Mouse (Mus musculus) lung, embryonic 14.5 days (tissue): ENCODE results near the gene Dock4. TPM values are rescaled to one million over a fixed set of nuclear protein-coding genes. Genes with fewer than 3 reads are reported as not detected.
A peak's percentile ranks its signal among the peaks of the same experiment; 100 is the strongest.
"Not testable (repeated sequence)": the region's sequence is repeated elsewhere in the genome, so short reads cannot be mapped to it uniquely, and the experiment has no call there.

ENCODE experiments used
- ATAC-seq: fragments of 200-750 bp; cut with Nextera tagmentation; 2 replicates; pipeline ENCODE4 v1.8.0; 2017; ENCODE audit warnings: mild to moderate bottlenecking, moderate TSS enrichment, moderate library complexity; ENCODE audit not compliant: insufficient read depth
- DNase-seq: peaks from one replicate; pipeline ENCODE4 v3.0.0-alpha.2; 2015
- H3K27ac ChIP-seq: fragments of 300-500 bp; sonication (generic); 2 replicates; pipeline ENCODE4 v1.5.1; 2014; ENCODE audit warnings: low read depth, mild to moderate bottlenecking, moderate library complexity
- H3K27me3 ChIP-seq: fragments of 300-500 bp; sonication (generic); 2 replicates; pipeline ENCODE4 v1.6.1; 2014; ENCODE audit warnings: low read length, control low read depth; ENCODE audit not compliant: insufficient read depth
- H3K36me3 ChIP-seq: fragments of 300-500 bp; sonication (generic); 2 replicates; pipeline ENCODE4 v1.6.1; 2014; ENCODE audit warnings: control low read depth; ENCODE audit not compliant: insufficient read depth
- H3K4me1 ChIP-seq: fragments of 300-500 bp; sonication (generic); 2 replicates; pipeline ENCODE4 v1.6.1; 2014; ENCODE audit warnings: antibody characterized with exemption, control low read depth; ENCODE audit not compliant: insufficient read depth
- H3K4me2 ChIP-seq: fragments of 300-500 bp; sonication (generic); 2 replicates; pipeline ENCODE4 v1.6.1; 2014; ENCODE audit warnings: mild to moderate bottlenecking
- H3K4me3 ChIP-seq: fragments of 300-500 bp; sonication (generic); 2 replicates; pipeline ENCODE4 v1.5.1; 2014; ENCODE audit warnings: low read depth, low read length
- H3K9ac ChIP-seq: fragments of 300-500 bp; sonication (generic); 2 replicates; pipeline ENCODE4 v1.6.1; 2014
- H3K9me3 ChIP-seq: fragments of 300-500 bp; sonication (generic); 2 replicates; pipeline ENCODE4 v1.6.1; 2016; ENCODE audit warnings: low read depth, low read length, control low read depth
- CTCF ChIP-seq: IDR thresholded peaks from 2 replicates; pipeline ENCODE4 v1.5.1; 2016; ENCODE audit warnings: antibody characterized with exemption, low read depth
- WGBS: fragments of 180-500 bp; shearing (Covaris S2); extraction: QIAGEN DNeasy Blood & Tissue Kit; methylation state at CpG from one replicate; pipeline ENCODE4 v1.1.7; 2014; 5-methylcytosine and 5-hydroxymethylcytosine counted together
- polyA plus RNA-seq: library from polyadenylated mRNA; unstranded; fragments of >200 nt; fragmentation: Nextera tagmentation; extraction: Ambion mirVana; gene quantifications from 2 replicates; pipeline ENCODE4 v1.2.1, GENCODE M21; 2014

The Dock4 gene
- polyA plus RNA-seq, 1 experiment from 2014 or later = 28.9 TPM

DNA sequence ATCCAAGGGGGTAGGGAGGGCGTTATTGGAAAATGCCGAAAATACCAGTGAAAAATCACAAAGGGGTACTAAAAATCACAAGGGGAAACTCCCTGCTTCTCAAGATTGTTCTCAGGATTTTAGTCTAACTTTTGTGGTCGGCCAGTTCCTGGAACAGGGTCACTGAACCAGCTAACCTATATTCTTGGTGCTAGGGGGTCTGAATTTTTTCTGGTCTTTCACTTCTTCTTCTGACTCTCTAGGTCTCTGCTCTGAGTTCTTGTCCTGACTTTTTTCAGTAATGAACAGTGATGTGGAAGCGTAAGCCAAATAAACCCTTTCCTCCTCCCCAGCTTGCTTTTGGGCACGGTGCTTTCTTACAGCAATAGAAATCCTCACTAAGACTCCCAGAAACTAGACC, 424.6 kb downstream of the Dock4 start:
- WGBS = 90% methylated on average over 5 of the region's 5 CpGs
- ATAC-seq (no peak), DNase-seq (no peak)
- Histone ChIP-seq H3K36me3 (no peaks in the 10 kb centered on the region), H3K4me2 (no peak overlapping the region), H3K9ac (no peak overlapping the region), H3K9me3 (no peaks in the 10 kb centered on the region), H3K27me3 (no peaks in the 10 kb centered on the region), H3K27ac (no peak overlapping the region), H3K4me3 (no peak overlapping the region), H3K4me1 (no peaks in the 10 kb centered on the region)
- TF ChIP-seq CTCF = no peak

DNA sequence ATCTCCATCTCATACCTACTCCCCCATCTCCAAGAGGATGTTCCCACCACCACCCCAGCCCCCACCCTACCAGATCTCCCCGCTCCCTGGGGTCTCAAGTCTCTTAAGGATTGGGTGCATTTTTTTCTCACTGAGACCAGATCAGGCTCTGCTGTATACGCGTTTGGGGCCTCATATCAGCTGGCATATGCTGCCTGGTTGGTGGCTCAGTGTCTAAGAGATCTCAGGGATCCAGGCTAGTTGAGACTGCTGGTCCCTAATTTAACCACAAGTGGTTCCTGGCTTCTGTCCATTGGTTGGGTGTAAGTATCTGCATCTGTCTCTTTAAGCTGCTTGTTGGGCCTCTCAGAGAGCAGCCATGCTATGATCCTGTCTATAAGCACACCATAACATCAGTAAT, 427.0 kb downstream of the Dock4 start:
- H3K27ac ChIP-seq = no peak overlapping the region
- WGBS = 100% methylated on average over 3 of the region's 3 CpGs
- no peak for ATAC-seq
- H3K36me3 ChIP-seq = no peaks in the 10 kb centered on the region
- no peaks in the 10 kb centered on the region for H3K4me1 ChIP-seq
- no peak overlapping the region for H3K4me2 ChIP-seq
- no peaks in the 10 kb centered on the region for H3K9me3 ChIP-seq
- no peak overlapping the region for H3K9ac ChIP-seq
- no peak for TF ChIP-seq CTCF
- H3K27me3 ChIP-seq = no peaks in the 10 kb centered on the region
- no peak for DNase-seq
- no peak overlapping the region for H3K4me3 ChIP-seq

GRCm38 (mm10) chr12:40873267-40873666, 427.5 kb downstream of the Dock4 start:
- H3K4me2 ChIP-seq, H3K4me3 ChIP-seq, H3K9me3 ChIP-seq, H3K36me3 ChIP-seq, H3K27me3 ChIP-seq, H3K4me1 ChIP-seq, H3K27ac ChIP-seq, H3K9ac ChIP-seq, DNase-seq, ATAC-seq: not testable (repeated sequence)
- 64% methylated on average over 7 of the region's 7 CpGs for WGBS

- H3K27ac ChIP-seq = no peak overlapping the region
- no peaks in the 10 kb centered on the region for H3K4me1 ChIP-seq
- ATAC-seq = no peak
- no peaks in the 10 kb centered on the region for H3K9me3 ChIP-seq
- H3K4me3 ChIP-seq = no peak overlapping the region
- no peak for DNase-seq
- no peak overlapping the region for H3K9ac ChIP-seq
- H3K27me3 ChIP-seq = no peaks in the 10 kb centered on the region
- no peak for TF ChIP-seq CTCF
- no peak overlapping the region for H3K4me2 ChIP-seq
- H3K36me3 ChIP-seq = no peaks in the 10 kb centered on the region
- 75% methylated on average over 3 of the region's 3 CpGs for WGBS
Measured at GRCm38 (mm10) chr12:40884976-40885375, 439.2 kb downstream of the Dock4 start.

DNA sequence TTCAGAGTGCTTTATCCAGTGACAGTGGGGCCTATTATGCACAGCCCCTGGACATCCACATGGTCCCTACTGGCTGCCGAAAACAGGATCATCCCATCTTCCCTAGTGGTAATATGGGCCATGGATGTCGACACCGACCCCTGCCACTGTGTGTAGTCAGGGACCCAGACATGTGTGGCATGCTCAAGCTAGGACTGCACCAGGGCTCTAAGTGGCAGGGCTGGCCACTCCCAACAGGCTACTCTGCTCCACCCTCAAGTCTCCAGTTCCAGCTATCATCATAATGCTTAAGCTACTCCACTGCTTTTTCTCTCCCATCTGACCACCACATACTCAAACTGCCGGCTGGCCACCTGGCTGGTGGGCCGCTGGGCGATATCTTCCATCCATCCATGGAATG, 439.6 kb downstream of the Dock4 start:
- DNase-seq = no peak
- Histone ChIP-seq H3K27ac (no peak overlapping the region), H3K4me3 (no peak overlapping the region), H3K4me1 (no peaks in the 10 kb centered on the region), H3K4me2 (no peak overlapping the region), H3K9ac (no peak overlapping the region), H3K36me3 (no peaks in the 10 kb centered on the region), H3K9me3 (no peaks in the 10 kb centered on the region), H3K27me3 (no peaks in the 10 kb centered on the region)
- ATAC-seq = no peak
- 94% methylated on average over 6 of the region's 6 CpGs for WGBS
- TF ChIP-seq CTCF = no peak

DNA sequence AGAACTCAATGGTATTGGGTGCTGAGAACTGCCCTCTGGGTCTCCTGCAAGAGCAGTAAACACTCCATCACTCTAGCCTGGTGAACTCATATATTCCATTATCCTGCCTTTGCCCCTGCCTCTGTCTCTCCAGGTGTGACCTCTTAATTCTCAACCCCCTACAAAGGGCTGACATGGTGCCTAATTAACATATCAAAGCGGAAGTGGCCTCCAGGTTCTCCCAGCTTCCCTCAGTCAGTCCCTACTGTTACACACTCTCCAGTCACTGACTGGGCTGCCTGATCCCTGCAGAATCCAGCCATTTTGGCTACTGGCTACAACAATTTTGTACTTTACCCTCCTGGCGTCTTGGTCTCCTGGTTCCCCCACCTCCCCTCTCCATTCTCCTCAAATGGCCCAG, 441.7 kb downstream of the Dock4 start:
- Histone ChIP-seq H3K4me1 (no peaks in the 10 kb centered on the region), H3K9me3 (no peaks in the 10 kb centered on the region), H3K27ac (no peak overlapping the region), H3K4me2 (no peak overlapping the region), H3K36me3 (no peaks in the 10 kb centered on the region), H3K27me3 (no peaks in the 10 kb centered on the region), H3K4me3 (no peak overlapping the region), H3K9ac (no peak overlapping the region)
- ATAC-seq (no peak), DNase-seq (no peak)
- no peak for TF ChIP-seq CTCF
- 58% methylated on average over 2 of the region's 2 CpGs for WGBS

DNA sequence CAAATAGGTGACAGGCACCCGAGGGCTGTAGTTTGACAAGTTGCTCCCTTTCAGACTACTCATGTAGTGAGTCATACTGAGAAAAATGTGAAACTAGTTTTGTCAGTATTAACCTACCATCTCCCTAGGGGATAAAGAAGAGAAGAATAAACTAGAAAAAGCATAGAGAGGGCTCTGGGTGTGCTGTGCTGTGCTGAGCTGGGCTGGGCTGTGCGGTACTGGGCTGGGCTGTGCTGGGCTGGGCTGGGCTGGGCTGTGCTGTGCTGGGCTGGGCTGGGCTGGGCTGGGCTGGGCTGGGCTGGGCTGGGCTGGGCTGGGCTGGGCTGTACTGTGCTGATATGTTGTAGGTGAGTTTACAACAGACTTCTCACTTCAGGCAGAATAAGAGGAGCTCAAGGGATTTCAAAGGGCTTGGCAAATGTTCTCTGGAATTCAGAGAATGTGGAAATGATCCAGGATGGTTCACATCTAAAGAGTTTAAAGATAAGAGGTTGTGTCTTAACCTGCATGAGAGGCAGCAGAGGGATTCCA, 442.6 kb downstream of the Dock4 start:
- ATAC-seq (peak; percentile 92), DNase-seq (peak; percentile 54)
- Histone ChIP-seq H3K4me1 (no peaks in the 10 kb centered on the region), H3K9me3 (no peaks in the 10 kb centered on the region), H3K9ac (no peak overlapping the region), H3K27ac (peak overlapping the region; percentile 69), H3K36me3 (no peaks in the 10 kb centered on the region), H3K4me3 (no peak overlapping the region), H3K27me3 (no peaks in the 10 kb centered on the region), H3K4me2 (no peak overlapping the region)
- WGBS = 20% methylated on average over 2 of the region's 2 CpGs
- no peak for TF ChIP-seq CTCF

DNA sequence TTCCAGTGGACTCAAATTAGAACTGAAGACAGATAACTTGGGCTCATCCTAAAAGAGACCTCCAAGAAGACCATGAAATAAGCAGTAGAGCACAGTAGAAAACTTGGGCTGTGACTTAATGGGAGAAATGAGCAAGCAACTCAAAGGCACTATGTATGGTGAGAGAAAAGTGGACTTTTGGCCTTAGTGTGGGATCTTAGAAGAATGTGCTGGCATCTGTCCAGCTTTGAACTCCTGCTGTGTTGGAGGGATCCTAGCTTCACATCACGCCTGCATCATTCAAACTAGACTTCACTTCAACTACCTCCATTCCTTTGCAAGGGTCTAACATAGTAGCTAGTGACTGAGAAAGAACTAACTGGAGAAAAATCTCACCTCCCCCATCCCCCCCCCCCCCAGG, 443.1 kb downstream of the Dock4 start:
- Histone ChIP-seq H3K4me2 (no peak overlapping the region), H3K4me1 (no peaks in the 10 kb centered on the region), H3K27me3 (no peaks in the 10 kb centered on the region), H3K27ac (peak overlapping the region; percentile 69), H3K36me3 (no peaks in the 10 kb centered on the region), H3K9me3 (no peaks in the 10 kb centered on the region), H3K9ac (no peak overlapping the region), H3K4me3 (no peak overlapping the region)
- ATAC-seq (peak; percentile 47; the same call in 1 of the 2 replicates), DNase-seq (peak; percentile 75)
- TF ChIP-seq CTCF = no peak
- WGBS = 25% methylated on average over 1 of the region's 1 CpGs
